Mouse (Mus musculus): ENCODE results near the gene Ccer2.

Gene Ccer2

DNA sequence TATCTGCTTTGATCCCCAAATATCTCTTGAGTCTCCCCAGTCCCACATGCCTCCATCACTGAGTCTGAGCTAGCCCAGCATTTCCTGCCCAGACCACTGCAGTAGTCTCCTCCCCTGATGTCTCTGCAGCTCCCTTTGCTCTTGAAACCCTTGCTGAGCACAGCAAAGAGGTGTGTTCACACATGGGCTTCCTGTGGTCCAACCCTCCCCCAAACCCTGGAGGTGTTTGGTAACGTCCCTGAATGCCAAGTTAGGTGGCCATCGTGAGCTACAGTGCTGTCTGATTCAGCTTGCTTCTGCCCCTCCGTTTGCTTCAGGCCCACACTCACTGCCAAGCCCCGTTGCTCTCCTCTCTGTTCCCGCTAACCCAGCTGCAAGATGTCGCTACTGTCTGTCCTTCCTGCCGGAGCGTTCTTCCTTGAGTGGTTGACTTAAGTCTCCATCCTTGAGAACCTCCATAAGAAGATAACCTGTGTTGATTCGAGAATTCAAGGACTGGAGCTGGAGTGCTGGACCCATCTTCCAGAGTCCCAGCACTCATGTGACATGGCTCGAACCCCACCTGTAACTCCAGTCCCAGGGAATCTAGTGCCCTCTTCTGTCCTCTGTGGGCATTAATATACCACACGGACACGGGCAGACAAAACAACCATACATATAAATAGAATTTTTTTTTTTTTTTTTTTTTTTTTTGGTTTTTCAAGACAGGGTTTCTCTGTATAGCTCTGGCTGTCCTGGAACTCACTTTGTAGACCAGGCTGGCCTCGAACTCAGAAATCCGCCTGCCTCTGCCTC lies 36.6 kb downstream of the Ccer2 start:
- DNase-seq, result no peak

DNA sequence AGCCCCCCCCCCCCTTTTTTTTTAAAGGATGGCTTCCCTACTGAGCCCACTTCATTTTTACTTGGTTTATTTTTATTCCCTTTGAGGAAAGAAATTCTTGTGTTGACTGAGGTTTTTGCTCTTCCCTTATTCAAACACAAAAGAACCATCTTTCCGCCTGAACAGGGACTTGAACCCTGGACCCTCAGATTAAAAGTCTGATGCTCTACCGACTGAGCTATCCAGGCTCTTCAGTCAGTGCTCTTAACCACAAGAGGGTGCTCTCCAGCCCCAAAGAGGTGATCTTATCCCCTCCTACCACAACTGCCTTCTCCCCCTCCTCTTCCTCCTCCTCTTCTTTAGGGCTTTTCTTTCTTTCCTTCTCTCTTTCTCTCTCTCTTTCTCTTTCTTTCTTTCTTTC lies 37.9 kb downstream of the Ccer2 start:
- DNase-seq, result no peak

DNA sequence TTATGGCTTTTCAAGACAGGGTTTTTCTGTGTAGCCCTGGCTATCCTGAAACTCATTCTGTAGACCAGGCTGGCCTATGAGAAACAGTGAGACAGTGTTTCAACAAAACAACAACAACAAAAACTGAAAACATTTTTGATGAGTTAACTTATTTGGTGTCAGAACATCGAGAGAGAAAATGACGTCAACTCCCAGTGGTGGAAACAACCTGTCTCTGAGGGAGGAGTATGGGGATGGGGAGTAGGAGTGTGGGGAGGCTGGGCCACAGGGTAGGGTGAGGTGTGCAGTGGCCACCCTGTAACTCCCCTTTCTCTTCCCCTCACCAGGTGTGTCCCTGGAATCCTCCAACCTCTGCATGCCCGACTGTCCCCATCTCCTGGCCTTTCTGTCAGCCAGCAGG lies 38.5 kb downstream of the Ccer2 start:
- no peak for DNase-seq

DNA sequence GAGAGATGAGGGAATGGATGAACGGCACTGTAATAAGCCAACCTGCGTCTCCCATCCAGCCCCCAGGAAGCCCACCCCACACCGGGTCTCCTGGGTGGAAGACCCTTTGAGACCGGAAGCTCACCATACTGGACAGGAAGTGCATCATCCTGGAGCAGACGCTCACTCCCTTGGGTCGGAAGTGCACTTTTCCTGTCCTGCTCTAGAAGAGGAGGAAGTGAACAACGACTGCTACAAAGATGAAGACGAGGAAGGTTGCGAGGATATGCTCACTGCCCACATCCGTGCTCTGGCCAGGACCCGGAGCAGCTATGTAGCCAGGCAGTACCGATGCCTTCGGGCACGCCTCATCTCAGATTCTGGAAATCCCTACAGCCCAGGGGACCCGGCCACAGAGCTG lies 39.9 kb downstream of the Ccer2 start:
- DNase-seq, result no peak

DNA sequence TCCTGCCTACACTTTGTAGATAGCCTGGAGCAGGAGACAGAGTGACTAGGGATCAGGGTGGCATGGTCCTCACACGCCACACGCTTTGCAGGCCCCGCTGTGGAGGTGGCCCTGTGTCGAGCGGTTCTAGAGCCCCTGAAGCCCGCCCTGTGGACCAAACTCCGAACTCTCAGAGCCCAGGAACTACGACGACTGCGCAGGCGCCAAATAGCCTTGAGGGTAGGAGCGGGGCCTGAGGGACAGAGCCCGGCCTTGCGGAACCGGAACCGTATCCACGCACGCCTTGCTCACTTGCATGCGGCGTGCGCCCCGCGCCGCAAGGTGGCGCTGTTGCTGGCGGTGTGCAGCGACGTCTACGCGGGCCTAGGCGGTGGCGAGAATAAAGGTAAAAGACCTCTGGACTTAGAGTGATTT lies 40.6 kb downstream of the Ccer2 start:
- peak; percentile 74 for DNase-seq

DNA sequence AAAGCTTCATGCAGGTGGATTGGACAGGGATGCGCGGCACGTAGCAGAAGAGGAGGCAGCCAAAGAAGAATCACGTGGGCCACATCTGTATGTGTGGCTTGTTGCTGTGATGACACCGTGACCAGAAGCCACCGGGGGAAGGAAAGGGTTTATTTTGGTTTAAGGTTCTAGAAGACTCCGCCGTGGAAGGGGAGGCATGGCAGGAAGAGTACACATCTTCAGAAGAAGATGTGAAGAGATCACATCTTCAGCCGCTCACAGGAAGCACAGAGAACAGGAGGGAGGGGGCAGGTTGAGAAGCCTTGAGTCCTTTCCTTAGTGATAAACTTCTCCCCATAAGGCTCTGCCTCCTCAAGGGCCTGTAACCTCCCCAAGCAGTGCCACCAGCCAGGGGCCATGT lies 44.0 kb downstream of the Ccer2 start:
- DNase-seq, result no peak

DNA sequence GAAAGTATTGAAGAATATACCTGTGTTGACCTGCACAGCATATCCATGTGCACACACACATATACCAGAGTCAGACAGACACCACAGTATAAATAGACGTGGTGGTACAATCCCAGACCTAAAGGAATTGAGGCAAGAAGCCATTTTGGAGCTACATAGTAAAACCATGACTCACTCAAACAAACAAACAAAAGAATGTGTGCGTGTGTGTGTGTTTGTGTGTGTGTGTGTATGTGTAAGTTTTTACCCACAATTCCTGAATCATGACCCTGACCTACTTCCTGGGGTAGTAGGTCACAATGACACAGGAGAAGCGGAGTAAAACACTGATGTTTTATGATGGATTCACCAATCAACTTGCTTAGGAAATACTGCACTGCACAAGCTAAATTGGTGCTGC lies 45.5 kb downstream of the Ccer2 start:
- no peak for DNase-seq

DNA sequence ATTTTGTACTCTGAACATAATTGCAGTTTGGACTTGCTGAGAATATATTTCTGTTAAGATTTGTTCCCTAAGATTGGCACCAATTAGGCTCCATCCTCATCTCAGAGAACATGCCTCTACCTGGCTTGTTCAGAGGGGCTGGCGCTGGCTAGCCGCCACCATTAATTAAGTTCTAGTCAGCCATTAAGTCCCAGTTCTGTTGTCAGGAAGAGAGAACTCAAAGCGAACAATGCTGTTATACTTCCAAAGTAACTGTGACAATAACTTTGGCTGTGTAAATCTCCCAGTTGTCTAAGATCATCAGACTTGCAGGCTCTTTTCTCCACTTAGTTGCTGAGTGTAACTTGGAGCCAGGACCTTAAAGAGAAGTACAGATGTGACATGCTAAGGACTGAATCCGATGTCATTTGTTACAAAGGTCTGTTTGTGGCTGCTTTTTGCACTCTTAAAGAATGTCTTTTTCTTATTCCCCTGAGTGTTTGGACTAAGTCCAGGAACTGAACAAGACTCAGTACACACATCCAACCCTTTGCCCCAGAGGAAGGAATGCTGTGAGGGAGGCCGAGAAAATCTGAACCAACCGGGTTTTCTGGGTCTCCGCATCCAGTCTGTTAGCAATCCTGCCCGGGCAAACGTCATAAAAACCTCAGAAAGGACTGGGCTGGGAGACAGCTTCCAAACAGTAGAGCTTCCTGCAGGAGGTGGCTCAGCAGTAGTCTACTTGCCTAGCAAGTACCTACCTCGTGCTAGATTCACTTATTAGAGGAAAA lies 46.1 kb downstream of the Ccer2 start:
- no peak for DNase-seq

DNA sequence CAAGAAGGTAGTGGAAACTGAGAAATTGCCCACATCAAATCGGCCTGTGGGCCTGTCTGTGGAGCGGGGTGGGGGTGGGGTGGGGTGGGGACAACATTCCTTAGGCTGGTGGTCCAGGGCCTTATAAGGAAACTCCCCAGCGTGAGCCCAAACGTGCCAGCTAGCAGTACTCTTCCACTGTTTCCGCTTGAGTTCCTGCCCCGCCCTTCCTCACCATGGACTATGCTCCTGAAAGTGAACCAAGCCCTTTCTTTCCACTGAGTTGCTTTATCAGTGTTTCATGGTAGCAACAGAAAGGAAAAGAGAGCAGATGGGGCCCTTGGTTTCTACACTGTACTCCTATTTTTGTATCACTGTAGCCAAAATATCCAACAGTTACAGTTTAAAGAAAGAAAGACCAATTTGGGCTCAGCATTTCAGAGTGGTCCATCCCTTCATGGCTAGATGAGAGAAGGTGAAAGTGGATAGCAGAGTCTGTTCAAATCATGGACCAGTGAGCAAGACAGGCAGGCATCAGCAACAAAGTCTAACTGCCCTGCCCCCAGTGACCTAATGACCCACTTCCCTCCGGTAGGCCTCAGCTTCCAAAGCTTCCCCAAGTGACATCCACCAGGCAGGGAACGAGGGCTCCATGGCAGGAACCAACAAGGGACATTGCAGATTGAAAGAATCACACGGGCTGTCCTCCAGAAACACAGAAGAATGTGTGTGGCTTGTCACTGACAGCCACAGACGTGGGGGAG lies 47.0 kb downstream of the Ccer2 start:
- DNase-seq, result no peak

DNA sequence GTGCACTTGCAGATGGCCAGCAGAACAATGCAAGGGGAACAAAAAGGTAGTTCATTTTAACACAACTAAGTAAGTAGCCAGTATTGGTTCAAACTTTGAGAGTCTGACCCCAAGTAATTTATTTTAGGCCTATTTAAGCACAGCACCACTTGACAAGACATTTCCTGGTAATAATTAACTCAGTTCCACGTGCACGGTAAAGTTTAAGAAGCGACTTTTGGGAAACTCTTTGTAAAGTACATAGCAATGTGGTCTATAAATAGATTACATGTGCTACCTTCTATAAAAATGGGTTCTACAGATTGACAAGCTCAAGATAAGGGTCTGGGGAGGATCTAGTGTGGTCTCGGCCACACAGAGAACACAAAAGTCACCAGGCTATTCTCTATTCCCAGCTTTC lies 47.8 kb downstream of the Ccer2 start:
- no peak for DNase-seq

DNA sequence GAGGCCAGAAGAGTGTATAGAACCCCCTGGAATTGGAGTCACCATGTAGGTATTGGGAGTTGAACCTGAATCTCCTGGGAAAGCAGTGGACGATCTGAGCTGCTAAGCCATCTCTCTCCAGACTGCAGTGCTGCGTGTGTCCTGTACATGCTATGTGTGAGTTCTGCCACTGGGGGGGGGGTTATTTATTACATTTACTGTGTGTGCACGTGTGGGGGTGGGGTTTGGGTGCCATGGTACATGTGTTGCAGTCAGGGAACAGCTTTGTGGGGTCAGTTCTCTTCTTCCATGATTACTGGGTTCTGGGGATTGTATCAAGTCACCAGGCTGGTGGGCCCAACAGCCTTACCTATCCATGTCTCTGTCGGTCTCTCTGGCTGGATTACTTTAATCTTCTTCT lies 50.9 kb downstream of the Ccer2 start:
- no peak for DNase-seq

DNA sequence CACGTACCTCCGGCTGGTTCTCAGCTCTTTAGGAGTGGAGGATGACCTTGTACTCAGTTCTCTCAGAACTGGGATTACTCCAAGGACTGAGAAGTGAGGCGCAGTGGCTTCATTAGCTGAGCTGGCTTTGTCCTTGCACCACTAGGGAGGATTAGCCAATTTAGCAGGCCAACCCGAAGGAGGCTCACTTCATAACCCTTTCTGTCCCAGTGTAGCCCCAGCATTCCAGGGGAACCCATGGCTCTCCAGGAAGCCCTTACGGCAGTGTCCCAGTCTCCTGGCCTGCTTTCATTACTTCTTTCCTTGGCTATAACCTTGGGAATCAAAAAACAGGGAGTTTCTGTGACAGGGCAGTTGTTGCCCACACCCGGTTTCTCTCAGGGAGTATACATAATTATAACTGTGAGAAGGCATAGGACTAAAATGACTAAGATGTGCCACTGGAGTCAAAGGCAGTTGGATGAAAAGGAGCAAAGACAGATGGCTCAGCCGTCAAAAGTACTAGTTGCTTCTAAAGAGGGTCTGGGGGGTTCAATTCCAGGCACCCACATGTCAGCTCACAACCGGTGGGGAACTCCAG lies 51.8 kb downstream of the Ccer2 start:
- no peak for DNase-seq

DNA sequence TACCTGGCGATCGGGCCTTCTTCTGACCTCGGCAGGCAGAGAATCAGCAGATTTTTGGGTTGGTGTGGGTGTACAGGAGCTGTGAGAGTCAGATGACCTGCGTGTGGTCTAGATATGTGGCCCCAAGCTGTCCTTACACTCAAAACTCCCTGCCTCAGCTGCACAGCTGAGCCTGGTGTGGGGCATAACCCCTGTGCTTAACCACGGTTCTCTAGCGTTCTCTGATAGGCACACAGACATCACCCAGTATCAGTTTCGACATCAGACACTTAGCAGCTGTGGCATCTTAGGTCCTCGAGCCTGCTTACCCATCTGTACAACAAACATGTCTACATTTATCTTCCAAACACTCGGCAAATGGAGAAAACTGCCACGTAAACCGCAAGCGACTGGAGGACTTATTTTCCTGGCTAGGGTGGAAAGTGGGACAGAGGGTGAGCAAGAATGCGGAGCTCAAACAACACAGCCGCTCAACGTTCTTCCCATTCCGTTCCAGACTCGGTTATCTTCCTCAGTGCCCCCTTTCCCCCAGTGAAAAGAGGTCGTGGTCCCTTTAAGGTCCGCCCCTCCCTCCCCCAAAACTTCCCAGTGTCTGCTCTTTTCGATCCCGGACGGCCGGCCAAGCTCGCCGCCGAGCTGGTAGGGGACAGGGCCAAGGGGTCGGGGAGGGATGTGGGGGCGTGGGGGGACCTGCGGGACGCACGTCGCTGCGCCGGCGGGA lies 52.4 kb downstream of the Ccer2 start, which contains the start of gene Hnrnpl:
Hnrnpl (plus strand) TSS at position 321 of the 721 bp plus-strand sequence.
- DNase-seq, result no peak
